Mouse (Mus musculus) monocyte, adult 5-6 weeks (primary cell): Measurements from ENCODE around the gene Apol7c. TPM values are rescaled to one million over a fixed set of nuclear protein-coding genes. Genes with fewer than 3 reads are reported as not detected.
"Not testable (repeated sequence)": the region's sequence is repeated elsewhere in the genome, so short reads cannot be mapped to it uniquely, and the experiment has no call there.

Experiments used
- ATAC-seq: fragments of 153-309, 156-312 bp; replicated peaks from 2 replicates; pipeline ENCODE4 v1.8.0; 2017; ENCODE audit warnings: mild to moderate bottlenecking; ENCODE audit not compliant: low TSS enrichment, insufficient number of reproducible peaks, severe bottlenecking, poor library complexity, low FRiP score
- total RNA-seq: library from RNA; stranded (forward); fragments of 200-1000, 200-491, 200-594 nt; gene quantifications from 3 replicates; pipeline ENCODE4 v1.2.3, GENCODE M21; 2017

The Apol7c gene
- total RNA-seq, result 0.78 to 2.2 TPM in 2 of 3 replicates, not detected in the other

DNA sequence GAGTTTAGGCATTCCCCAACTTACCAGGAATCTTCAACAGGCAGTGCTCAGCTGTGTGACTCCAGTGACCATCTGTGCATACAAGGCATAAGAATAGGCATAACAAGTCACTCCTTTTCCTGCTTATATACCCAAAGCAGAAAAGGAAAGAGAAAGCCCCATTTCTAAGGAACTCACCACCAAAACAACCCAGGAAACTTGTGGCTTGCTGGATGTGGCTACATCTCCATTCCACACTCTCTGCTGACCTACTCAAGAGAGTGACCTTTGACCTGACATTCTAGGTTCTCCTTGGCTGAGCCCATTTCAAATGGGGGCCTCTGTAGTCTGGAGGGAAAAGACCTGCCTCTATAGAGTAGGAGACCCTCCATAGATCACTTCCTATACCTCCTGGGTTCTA is at the start of gene Apol7c:
Gene Apol7c (minus strand): TSS at position 101 of the 400 bp plus-strand sequence.
- no peak for ATAC-seq

DNA sequence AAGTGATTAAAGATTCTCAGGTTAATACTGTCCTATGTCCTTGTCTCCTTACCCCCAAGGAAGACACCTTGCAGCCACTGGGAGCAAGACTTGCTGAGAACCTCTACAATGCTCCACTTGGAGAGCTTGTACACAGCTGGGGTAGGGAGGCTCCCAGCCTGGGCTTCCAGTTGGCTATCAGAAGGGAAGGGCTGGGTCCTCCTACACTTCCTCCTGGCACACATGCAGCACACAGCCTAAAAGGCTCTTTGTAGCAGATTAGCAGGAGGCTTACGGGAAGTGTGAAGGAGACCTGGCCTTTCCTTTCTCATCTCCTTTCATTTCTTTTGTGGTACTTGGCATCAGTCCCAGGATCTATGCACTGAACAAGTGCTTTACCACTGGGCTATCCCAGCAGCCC is 48.6 kb upstream of the Apol7c start:
- no peak for ATAC-seq

DNA sequence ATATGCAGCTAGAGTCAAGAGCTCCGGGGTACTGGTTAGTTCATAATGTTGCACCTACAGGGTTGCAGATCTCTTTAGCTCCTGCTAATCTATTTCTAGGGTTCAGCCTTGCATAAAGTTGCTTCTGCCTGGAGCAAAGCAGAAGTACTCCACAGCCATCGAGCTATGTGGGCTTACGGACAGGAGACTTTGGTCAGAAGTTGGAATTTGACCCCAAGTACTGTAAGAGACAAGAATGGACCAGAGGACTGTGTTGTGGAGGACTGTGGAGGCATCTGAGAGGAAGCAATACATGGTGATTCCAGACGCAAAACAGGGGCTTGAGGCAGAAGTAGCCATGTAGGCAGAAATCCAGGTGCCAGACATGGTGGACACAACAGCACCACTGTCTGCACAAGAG is 46.2 kb upstream of the Apol7c start:
- no peak for ATAC-seq

DNA sequence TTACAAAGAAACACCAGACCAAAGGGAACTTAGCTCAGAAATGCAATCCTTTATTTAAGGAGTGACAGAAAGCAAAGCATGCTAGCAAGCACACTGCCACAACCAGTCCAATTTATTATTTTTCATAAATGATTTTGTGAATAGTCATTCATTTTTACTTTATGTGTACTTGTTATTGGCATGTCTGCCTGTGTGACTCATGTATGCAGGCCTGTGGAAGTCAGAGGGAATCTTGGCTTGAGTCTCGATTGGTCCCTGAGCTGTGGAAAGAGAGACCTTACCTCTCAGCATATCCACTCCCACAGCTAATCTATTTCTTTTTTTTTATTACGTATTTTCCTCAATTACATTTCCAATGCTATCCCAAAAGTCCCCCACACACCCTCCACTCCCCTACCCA is 45.7 kb upstream of the Apol7c start:
- no peak for ATAC-seq

DNA sequence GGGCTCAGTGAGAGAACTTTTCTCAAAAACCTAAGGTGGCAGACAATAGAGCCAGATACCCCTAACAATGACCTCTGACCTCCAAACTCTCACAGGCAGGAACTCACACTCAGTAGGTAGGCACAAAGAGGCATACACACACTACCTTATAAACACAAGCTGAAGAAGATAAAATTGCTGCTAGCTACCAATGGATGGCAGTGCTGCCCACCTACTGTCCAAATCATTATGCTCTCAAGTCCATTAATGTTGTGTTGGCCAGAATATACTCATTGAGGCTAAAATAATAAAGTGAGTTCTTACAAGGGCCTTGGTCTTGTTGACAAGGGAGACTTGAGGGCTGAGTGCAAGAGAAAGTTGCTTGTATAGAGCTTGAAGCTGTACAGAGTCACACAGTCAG is 30.1 kb upstream of the Apol7c start:
- ATAC-seq, result no peak

DNA sequence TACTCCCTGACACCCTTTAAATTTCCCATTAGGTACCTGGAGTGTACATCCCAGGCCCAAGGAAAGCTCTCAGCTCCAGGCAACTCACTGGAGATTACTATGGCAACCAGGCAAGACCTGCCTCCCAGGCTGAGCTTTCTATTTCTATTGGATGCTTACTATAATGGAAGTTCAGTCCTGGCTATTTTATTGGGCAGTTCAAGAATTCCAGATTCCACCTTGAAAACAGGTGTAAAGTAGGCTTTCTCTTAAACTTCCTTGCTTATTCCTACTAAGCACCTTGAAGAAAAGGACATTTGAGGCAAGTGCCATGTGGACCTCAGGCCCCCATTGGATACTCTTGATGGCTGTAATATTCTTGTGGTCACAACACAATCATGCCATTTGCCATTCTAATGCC is 28.7 kb upstream of the Apol7c start, which contains the start of gene 1700025B11Rik:
Gene 1700025B11Rik (minus strand): TSS at position 101 of the 400 bp plus-strand sequence.
- no peak for ATAC-seq

DNA sequence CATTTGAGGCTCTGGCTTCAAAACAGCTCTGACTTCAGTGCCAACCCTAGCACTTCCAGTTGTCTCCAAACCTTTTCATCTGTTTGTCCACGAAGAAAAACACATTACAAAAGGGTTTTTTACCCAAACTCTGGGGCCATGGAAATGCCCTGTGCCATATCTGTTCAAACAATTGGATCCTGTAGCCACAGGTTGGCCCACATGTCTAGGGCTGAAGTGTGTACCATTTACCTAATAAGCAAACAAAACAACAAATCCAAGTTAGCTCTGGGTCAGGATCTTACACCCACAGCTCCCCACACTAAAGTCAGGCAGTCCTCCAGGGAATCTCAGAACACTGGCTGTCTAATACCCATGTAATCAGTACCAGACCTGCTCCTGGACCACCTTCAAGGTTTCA is 6.1 kb upstream of the Apol7c start:
- not testable (repeated sequence) for ATAC-seq

DNA sequence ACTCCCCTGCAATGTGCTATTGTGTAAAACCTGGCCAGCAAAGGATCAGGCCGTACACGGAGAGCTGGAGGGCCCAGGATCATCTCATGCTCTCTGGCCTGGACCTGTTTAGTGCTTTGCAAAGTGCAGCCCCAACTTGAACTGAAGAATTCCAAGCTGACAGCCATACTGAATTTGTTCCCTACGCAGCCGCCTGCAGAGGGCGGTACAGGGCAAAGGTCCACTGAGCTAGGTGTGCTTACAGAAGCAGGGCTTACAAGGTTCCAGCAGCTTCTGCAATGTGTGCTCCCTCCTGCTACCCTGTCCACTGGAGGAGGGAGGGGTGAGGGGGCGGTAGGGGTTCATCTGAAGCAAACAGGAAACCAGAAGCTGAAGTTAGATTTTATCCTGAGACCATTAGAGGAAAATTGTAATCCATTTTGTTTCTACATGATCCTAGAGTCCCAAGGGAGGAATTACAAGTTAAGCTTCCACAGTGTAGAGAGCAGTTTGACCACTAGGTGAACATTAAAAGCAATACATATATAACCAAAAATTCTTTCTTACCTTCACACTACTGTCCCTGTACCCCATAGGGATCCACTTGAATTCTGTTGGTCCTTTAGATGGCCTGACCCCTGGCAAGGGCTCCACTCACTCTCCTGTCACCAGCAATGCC is 9.8 kb downstream of the Apol7c start:
- not testable (repeated sequence) for ATAC-seq

DNA sequence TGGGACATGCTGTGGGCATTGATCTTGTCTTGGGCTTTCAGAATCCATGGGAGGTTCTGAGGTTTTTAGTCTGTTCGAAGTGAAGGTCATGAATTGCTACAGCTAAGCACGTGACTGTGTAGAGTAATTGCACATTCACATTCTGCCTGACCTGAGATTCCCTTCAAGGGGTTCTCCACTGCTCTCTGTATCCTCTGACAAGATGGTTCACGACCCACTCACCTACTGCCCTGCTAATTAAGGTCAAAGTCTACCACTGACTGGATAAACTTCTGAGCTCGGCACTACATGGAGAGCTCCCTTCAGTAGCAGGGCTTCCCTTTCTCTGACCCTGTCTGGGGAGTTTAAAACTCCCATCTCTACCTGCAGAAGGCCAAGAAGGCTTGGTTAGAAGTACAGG is 12.5 kb downstream of the Apol7c start:
- not testable (repeated sequence) for ATAC-seq

DNA sequence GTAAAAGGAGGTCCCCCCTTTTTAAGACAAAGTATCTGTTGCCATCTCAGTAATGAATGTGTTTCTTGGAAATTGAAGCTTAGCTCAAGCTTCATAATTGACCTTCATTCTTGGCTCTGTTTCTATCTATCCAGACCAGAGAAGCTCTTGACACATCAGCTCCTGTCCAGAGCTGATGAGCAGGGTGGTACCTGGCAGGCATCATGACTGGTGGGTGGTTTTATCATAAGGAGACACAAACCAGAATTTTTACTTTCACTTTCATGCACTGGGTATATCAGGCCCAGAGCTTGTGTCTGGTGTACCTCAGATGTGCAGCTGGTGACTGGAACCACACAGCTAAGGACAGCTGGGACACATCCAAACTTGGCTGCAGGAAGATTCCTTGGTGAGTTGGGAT is 25.1 kb downstream of the Apol7c start, which contains the start of gene Apol11a:
Gene Apol11a (plus strand): TSS at position 306 of the 400 bp plus-strand sequence.
- not testable (repeated sequence) for ATAC-seq

DNA sequence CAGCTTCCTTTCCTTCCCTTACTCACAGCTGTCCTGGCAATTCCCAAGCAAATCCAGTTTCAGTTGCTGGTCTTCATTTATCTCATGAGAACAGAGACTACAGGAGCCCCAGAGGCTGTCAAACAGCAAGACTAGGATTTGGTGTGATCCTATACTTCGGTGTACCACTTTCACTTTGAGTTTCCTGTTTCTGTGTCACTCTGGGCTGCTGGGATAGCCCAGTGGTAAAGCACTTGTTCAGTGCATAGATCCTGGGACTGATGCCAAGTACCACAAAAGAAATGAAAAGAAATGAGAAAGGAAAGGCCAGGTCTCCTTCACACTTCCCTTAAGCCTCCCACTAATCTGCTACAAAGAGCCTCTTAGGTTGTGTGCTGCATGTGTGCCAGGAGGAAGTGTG is 38.4 kb downstream of the Apol7c start:
- ATAC-seq, result not testable (repeated sequence)

DNA sequence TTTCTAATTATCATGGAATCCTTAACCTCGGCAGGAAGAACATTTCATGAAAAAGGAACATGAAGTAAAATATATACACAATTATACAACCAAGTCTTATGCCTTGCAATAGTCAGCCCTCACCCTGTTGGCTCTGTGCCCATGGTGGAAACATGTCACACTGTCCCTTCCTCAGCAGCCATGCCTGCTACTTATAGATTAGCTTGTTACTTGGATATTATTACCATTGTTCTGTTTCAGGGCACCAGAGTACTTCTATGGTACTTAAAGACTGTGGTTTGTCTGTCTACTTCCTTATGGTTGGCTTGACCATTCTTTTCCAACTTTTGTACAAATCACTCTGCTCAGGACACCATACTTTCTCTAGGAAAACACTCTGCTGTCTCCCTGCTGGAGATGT is 39.9 kb downstream of the Apol7c start:
- ATAC-seq, result not testable (repeated sequence)

DNA sequence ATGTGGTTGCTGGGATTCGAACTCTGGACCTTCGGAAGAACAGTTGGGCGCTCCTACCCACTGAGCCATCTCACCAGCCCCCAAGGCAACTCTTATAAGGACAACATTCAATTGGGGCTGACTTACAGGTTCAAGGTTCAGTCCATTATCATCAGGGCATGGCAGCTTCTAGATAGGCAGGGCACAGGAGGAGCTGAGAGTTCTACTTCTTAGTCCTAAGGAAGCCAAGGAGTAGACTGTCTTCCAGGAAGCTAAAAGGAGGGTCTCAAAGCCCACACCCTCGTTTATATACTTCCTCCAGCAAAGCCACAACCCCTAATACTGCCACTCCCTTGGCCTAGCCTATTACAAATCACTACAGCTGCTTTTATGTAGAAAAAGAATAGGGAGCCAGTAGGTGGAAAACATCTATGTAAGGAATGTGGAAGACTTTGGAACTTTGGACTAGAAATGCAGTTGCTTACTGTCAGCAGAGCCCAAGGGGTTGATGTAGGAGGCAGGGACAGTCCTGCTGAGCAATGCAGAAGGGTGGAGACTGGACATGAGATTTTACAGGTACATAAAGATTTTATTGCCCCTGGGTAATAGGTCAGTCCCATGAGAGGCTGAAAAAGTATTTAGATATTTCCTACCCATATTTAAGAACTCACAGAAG is 50.8 kb downstream of the Apol7c start:
- no peak for ATAC-seq

DNA sequence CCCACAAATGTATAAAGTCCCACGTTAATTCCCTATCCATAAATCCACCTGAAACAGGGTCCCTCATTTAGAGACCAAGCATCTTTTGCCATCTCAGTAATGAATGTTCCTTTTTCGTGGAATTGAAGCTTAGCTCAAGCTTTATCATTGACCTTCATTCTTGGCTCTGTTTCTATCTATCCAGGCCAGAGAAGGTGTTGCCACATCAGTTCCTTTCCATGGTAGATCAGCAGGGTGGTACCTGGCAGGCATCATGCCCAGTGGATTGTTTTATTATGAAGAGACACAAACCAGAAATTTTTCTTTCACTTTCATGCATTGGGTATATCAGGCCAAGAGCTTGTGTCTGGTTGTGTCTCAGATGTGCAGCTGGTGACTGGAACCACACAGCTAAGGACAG is 56.4 kb downstream of the Apol7c start, which contains the start of gene Apol10a:
Gene Apol10a (plus strand): TSS at position 355 of the 400 bp plus-strand sequence.
- not testable (repeated sequence) for ATAC-seq

Other genes starting within 250 kb of the Apol7c start
- gene Rbfox2, start 226.3 kb downstream of the Apol7c start, total RNA-seq, result 0.29 TPM in 1 of 3 replicates, not detected in the others
- not detected in 3 replicates for gene Apol7a, start 134.2 kb downstream of the Apol7c start, total RNA-seq
- gene Apol9a, start 122.2 kb downstream of the Apol7c start, total RNA-seq, result not detected in 3 replicates
- 1.8 TPM in 1 of 3 replicates, not detected in the others for gene Apol7b, start 85.8 kb downstream of the Apol7c start, total RNA-seq
- gene Apol10a, start 56.3 kb downstream of the Apol7c start, total RNA-seq, result 1.3 TPM in 1 of 3 replicates, not detected in the others
- gene Apol11a, start 25.0 kb downstream of the Apol7c start, total RNA-seq, result not detected in 3 replicates
- gene 1700025B11Rik, start 28.6 kb upstream of the Apol7c start, total RNA-seq, result not detected in 3 replicates
- not detected in 3 replicates for gene Apol10b, start 62.8 kb upstream of the Apol7c start, total RNA-seq
- not detected in 3 replicates for gene Gm36245, start 65.9 kb upstream of the Apol7c start, total RNA-seq
- gene Apol11b, start 110.0 kb upstream of the Apol7c start, total RNA-seq, result 1.4 to 17.2 TPM (median 11.4 TPM) in 3 replicates
- gene Apol7e, start 165.5 kb upstream of the Apol7c start, total RNA-seq, result 11.0 to 44.7 TPM (median 12.7 TPM) in 3 replicates
- 0.39 to 2.0 TPM in 2 of 3 replicates, not detected in the other for gene Apol9b, start 195.7 kb upstream of the Apol7c start, total RNA-seq
- 2.9 to 6.6 TPM (median 4.8 TPM) in 3 replicates for gene Apol8, start 223.7 kb upstream of the Apol7c start, total RNA-seq